In genomic region chr9:12434171-12434570, GRCm38 (mm10) we compare ENCODE assay signal across 17 mouse cellular contexts.
A peak's percentile ranks its signal among the peaks of the same experiment; 100 is the strongest.
DNase-seq lines count a peak whose midpoint lies in the region; ATAC-seq and TF ChIP-seq lines count a peak whose summit lies in the region.
"Had no signal": no experiment of that assay in that cellular context is flagged by ENCODE, and none has a peak within 500 bp of the region (broad histone marks: within the 10 kb centered on the region; RNA-seq: fewer than 3 reads in every experiment).

No protein-coding gene starts in this region.

- WGBS in midbrain, embryonic 12.5 days: 66% methylated on average over 3 of the region's 3 CpGs
- 77% methylated on average over 3 of the region's 3 CpGs for WGBS in midbrain, embryonic 11.5 days
- WGBS in forebrain, embryonic 14.5 days: 14% methylated on average over 3 of the region's 3 CpGs

- H3K9me3 ChIP-seq in midbrain, embryonic 12.5 days: no peaks in the 10 kb centered on the region
- H3K9me3 ChIP-seq in midbrain, embryonic 11.5 days (ENCODE audit: control insufficient read depth, low read length): no peaks in the 10 kb centered on the region
- H3K9me3 ChIP-seq in forebrain, embryonic 14.5 days (replicated peaks; ENCODE audit: control insufficient read depth, low read length): no peaks in the 10 kb centered on the region
- H3K9me3 ChIP-seq: embryonic facial prominence, embryonic 13.5 days; heart, embryonic 13.5 days; hindbrain, embryonic 15.5 days had no signal

- no peaks in the 10 kb centered on the region for H3K36me3 ChIP-seq in midbrain, embryonic 12.5 days
- H3K36me3 ChIP-seq in midbrain, embryonic 11.5 days (ENCODE audit: control insufficient read depth, insufficient read depth, low read length): no peaks in the 10 kb centered on the region
- no peaks in the 10 kb centered on the region for H3K36me3 ChIP-seq in forebrain, embryonic 14.5 days (ENCODE audit: control insufficient read depth, insufficient read depth, low read length)
- H3K36me3 ChIP-seq: embryonic facial prominence, embryonic 13.5 days; heart, embryonic 13.5 days; hindbrain, embryonic 15.5 days had no signal

- no peak overlapping the region for H3K27ac ChIP-seq in midbrain, embryonic 12.5 days (replicated peaks)
- no peak overlapping the region for H3K27ac ChIP-seq in midbrain, embryonic 11.5 days (ENCODE audit: low read depth, low read length)
- H3K27ac ChIP-seq in forebrain, embryonic 14.5 days (ENCODE audit: low read depth, low read length): no peak overlapping the region
- H3K27ac ChIP-seq: embryonic facial prominence, embryonic 13.5 days; heart, embryonic 13.5 days; hindbrain, embryonic 15.5 days had no signal

- TF ChIP-seq CTCF in brain, embryonic 14.5 days (IDR thresholded peaks at IDR 0.05; ENCODE audit: borderline replicate concordance, extremely low read depth, insufficient read depth, insufficient read length): no peak

- H3K27me3 ChIP-seq in midbrain, embryonic 12.5 days: no peaks in the 10 kb centered on the region
- H3K27me3 ChIP-seq in midbrain, embryonic 11.5 days (ENCODE audit: control insufficient read depth, insufficient read depth, low read length): no peaks in the 10 kb centered on the region
- H3K27me3 ChIP-seq in forebrain, embryonic 14.5 days (replicated peaks; ENCODE audit: control insufficient read depth, insufficient read depth, low read length): no peaks in the 10 kb centered on the region
- H3K27me3 ChIP-seq: embryonic facial prominence, embryonic 13.5 days; heart, embryonic 13.5 days; hindbrain, embryonic 15.5 days had no signal

- 0 out of 2 replicates have a peak, but pooled peaks have one; percentile 23 for ATAC-seq in midbrain, embryonic 12.5 days (ENCODE audit: low FRiP score, low read depth)
- no peak for ATAC-seq in midbrain, embryonic 11.5 days (ENCODE audit: low FRiP score)
- peak; percentile 82 for ATAC-seq in forebrain, embryonic 14.5 days
- no peak for ATAC-seq in megakaryocyte progenitor cell, adult 5-6 weeks (replicated peaks; ENCODE audit: poor library complexity)

- DNase-seq in midbrain, embryonic 11.5 days (ENCODE audit: low spot score, missing footprints): no peak
- peak; percentile 82 for DNase-seq in brain, embryonic 14.5 days (ENCODE audit: low read depth)
- DNase-seq in forebrain, embryonic 14.5 days (ENCODE audit: low spot score): peak; percentile 63
- peak; percentile 72 for DNase-seq in retina, postnatal 1 day
- no peak for DNase-seq in urinary bladder, postnatal 10 days (ENCODE audit: low spot score)
- DNase-seq: adrenal gland, postnatal 10 days; cerebellum, adult 18-20 months; cerebellum, adult 9-11 months; cerebellum, postnatal 36 days; gastrocnemius, postnatal 14 days; heart, postnatal 36 days; kidney, adult 11 months had no signal

- H3K4me2 ChIP-seq in midbrain, embryonic 12.5 days (replicated peaks): no peak overlapping the region
- H3K4me2 ChIP-seq in midbrain, embryonic 11.5 days: no peak overlapping the region
- no peak overlapping the region for H3K4me2 ChIP-seq in forebrain, embryonic 14.5 days (ENCODE audit: low read length)
- H3K4me2 ChIP-seq: embryonic facial prominence, embryonic 13.5 days; heart, embryonic 13.5 days; hindbrain, embryonic 15.5 days had no signal

- no peak overlapping the region for H3K9ac ChIP-seq in midbrain, embryonic 12.5 days (replicated peaks)
- H3K9ac ChIP-seq in midbrain, embryonic 11.5 days (ENCODE audit: low read length): no peak overlapping the region
- H3K9ac ChIP-seq in forebrain, embryonic 14.5 days (ENCODE audit: low read length): no peak overlapping the region
- H3K9ac ChIP-seq: embryonic facial prominence, embryonic 13.5 days; heart, embryonic 13.5 days; hindbrain, embryonic 15.5 days had no signal

- no peak for TF ChIP-seq POLR2A in brain, embryonic 14.5 days (IDR thresholded peaks at IDR 0.05; ENCODE audit: borderline replicate concordance, extremely low read depth, insufficient read depth, insufficient read length, poor library complexity, severe bottlenecking)

- H3K4me1 ChIP-seq in midbrain, embryonic 12.5 days: no peaks in the 10 kb centered on the region
- H3K4me1 ChIP-seq in midbrain, embryonic 11.5 days (ENCODE audit: control insufficient read depth, insufficient read depth, low read length): no peaks in the 10 kb centered on the region
- no peaks in the 10 kb centered on the region for H3K4me1 ChIP-seq in forebrain, embryonic 14.5 days (ENCODE audit: control insufficient read depth, insufficient read depth, low read length)
- H3K4me1 ChIP-seq: embryonic facial prominence, embryonic 13.5 days; heart, embryonic 13.5 days; hindbrain, embryonic 15.5 days had no signal

- H3K4me3 ChIP-seq in midbrain, embryonic 12.5 days: no peak overlapping the region
- no peak overlapping the region for H3K4me3 ChIP-seq in midbrain, embryonic 11.5 days (ENCODE audit: low read depth, low read length)
- no peak overlapping the region for H3K4me3 ChIP-seq in forebrain, embryonic 14.5 days (ENCODE audit: low read depth, low read length)
- H3K4me3 ChIP-seq: embryonic facial prominence, embryonic 13.5 days; heart, embryonic 13.5 days; hindbrain, embryonic 15.5 days had no signal

Comparison
In these comparisons a context has a peak if more than half of its experiments do, and no peak if none do; other contexts are left out.
1. ATAC-seq: peak in midbrain, embryonic 12.5 days (single experiment) and forebrain, embryonic 14.5 days (single experiment); none in midbrain, embryonic 11.5 days (single experiment) and megakaryocyte progenitor cell, adult 5-6 weeks (single experiment).
2. DNase-seq: peak in brain, embryonic 14.5 days (single experiment), forebrain, embryonic 14.5 days (single experiment) and retina, postnatal 1 day (single experiment); none in midbrain, embryonic 11.5 days (single experiment) and urinary bladder, postnatal 10 days (single experiment).